Comparison of ENCODE assay signal across 8 mouse cellular contexts in the genomic region with DNA sequence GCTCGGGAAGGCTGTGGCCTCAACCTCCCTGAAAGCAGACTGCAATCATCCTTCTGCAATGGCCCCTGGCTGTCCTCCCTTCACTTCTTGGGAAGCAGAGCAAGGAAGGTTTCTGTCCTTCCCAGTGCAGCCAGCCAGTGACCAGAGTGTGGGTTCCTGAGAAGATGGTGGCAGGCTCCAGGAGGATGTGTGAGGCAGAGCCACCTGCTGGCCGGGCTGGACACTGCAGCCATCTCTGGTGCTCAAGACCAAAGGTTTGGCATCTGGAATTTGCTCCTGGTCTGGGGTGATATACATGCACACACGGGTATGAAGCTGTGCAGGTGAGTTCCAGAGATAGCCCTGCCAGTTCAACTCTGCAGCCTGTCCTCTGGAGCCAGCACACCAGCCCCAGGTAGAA.
A peak's percentile ranks its signal among the peaks of the same experiment; 100 is the strongest.
DNase-seq lines count a peak whose midpoint lies in the region; ATAC-seq and TF ChIP-seq lines count a peak whose summit lies in the region.

No protein-coding gene starts in this region.

- no peak overlapping the region for H3K9ac ChIP-seq in forebrain, embryonic 14.5 days (ENCODE audit: low read length)
- no peak overlapping the region for H3K9ac ChIP-seq in forebrain, embryonic 13.5 days
- H3K9ac ChIP-seq in liver, postnatal 0 days (replicated peaks) = no peak overlapping the region

- H3K27ac ChIP-seq in forebrain, embryonic 14.5 days (ENCODE audit: low read depth, low read length) = no peak overlapping the region
- no peak overlapping the region for H3K27ac ChIP-seq in forebrain, embryonic 13.5 days
- no peak overlapping the region for H3K27ac ChIP-seq in liver, postnatal 0 days (ENCODE audit: low read depth)

- no peaks in the 10 kb centered on the region for H3K36me3 ChIP-seq in forebrain, embryonic 14.5 days (ENCODE audit: control insufficient read depth, insufficient read depth, low read length)
- H3K36me3 ChIP-seq in forebrain, embryonic 13.5 days (ENCODE audit: poor library complexity, severe bottlenecking) = no peaks in the 10 kb centered on the region
- no peaks in the 10 kb centered on the region for H3K36me3 ChIP-seq in liver, postnatal 0 days (replicated peaks; ENCODE audit: insufficient read depth, low read length)

- no peaks in the 10 kb centered on the region for H3K9me3 ChIP-seq in forebrain, embryonic 14.5 days (replicated peaks; ENCODE audit: control insufficient read depth, low read length)
- H3K9me3 ChIP-seq in forebrain, embryonic 13.5 days (replicated peaks) = no peaks in the 10 kb centered on the region
- H3K9me3 ChIP-seq in liver, postnatal 0 days (ENCODE audit: low read length) = no peaks in the 10 kb centered on the region

- TF ChIP-seq EP300 in liver, postnatal 0 days (IDR thresholded peaks at IDR 0.05; ENCODE audit: low read depth) = no peak

- no peak overlapping the region for H3K4me3 ChIP-seq in forebrain, embryonic 14.5 days (ENCODE audit: low read depth, low read length)
- no peak overlapping the region for H3K4me3 ChIP-seq in forebrain, embryonic 13.5 days
- no peak overlapping the region for H3K4me3 ChIP-seq in liver, postnatal 0 days (ENCODE audit: low read depth, low read length)

- peaks cover 49% of the 10 kb centered on the region for H3K27me3 ChIP-seq in forebrain, embryonic 14.5 days (replicated peaks; ENCODE audit: control insufficient read depth, insufficient read depth, low read length)
- H3K27me3 ChIP-seq in forebrain, embryonic 13.5 days = peaks cover 82% of the 10 kb centered on the region
- no peaks in the 10 kb centered on the region for H3K27me3 ChIP-seq in liver, postnatal 0 days (ENCODE audit: insufficient read depth, low read length)

- TF ChIP-seq CTCF in liver, postnatal 0 days (IDR thresholded peaks at IDR 0.05; ENCODE audit: low read depth) = peak; percentile 76

- WGBS in forebrain, embryonic 14.5 days = 33% methylated on average over 3 of the region's 3 CpGs
- 32% methylated on average over 3 of the region's 3 CpGs for WGBS in forebrain, embryonic 13.5 days
- 27% methylated on average over 3 of the region's 3 CpGs for WGBS in liver, postnatal 0 days (ENCODE audit: insufficient replicate concordance)

- peak; percentile 21; the same call in 1 of the 2 replicates for ATAC-seq in forebrain, embryonic 14.5 days
- no peak for ATAC-seq in forebrain, embryonic 13.5 days
- no peak for ATAC-seq in liver, postnatal 0 days

- DNase-seq in forebrain, embryonic 14.5 days (ENCODE audit: low spot score) = peak; percentile 59
- peak; percentile 35 for DNase-seq in urinary bladder, adult 2 months (ENCODE audit: low spot score)
- no peak for DNase-seq in urinary bladder, postnatal 10 days (ENCODE audit: low spot score)
- peak; percentile 83 for DNase-seq in embryo, embryonic 10.5 days (ENCODE audit: low spot score)
- DNase-seq in kidney, postnatal 10 days = peak; percentile 68
- DNase-seq in liver, postnatal 0 days = peak; percentile 61
- DNase-seq in skeletal muscle tissue, adult 2 months (ENCODE audit: low read depth, low spot score) = peak; percentile 4

- H3K4me2 ChIP-seq in forebrain, embryonic 14.5 days (ENCODE audit: low read length) = no peak overlapping the region
- no peak overlapping the region for H3K4me2 ChIP-seq in forebrain, embryonic 13.5 days
- no peak overlapping the region for H3K4me2 ChIP-seq in liver, postnatal 0 days (ENCODE audit: low read depth, low read length)

- H3K4me1 ChIP-seq in forebrain, embryonic 14.5 days (ENCODE audit: control insufficient read depth, insufficient read depth, low read length) = peaks cover 15% of the 10 kb centered on the region
- peaks cover 17% of the 10 kb centered on the region for H3K4me1 ChIP-seq in forebrain, embryonic 13.5 days
- H3K4me1 ChIP-seq in liver, postnatal 0 days (ENCODE audit: insufficient read depth) = no peaks in the 10 kb centered on the region
